ENCODE assay signal across 16 mouse cellular contexts in the genomic region with DNA sequence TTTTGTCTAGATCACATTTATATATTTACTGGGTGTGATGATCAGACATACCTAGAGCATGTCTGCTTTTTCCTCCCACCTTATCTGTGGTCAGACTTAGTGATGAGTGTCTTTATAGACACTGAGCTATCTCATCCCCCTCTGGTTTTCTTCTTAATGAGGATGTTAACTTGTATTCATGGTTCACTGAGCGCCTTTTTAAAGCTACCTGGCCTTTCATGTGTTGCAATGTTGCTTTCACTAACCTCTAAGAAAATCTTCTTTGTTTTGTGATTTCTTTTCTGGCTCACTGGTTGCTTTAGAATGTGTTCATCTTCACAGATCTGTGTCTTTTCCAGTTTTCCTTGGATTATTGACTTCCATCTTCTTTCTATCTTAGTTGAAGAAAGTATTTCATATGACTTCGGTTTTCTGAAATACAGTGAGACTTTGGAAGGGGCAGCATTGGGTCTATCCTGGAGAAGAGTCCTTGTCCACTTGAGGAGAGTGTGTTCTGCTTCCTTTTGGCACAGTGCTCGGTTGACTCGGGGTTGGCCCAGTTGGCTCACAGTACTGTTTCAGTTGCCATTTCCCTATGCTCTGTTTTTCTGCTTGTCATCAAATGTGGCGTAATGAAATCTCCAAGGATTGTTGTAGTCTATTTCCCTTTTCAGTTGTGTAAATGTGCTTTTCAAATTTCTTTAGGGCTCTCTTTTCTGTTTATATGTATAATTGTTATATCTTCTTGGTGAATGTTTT. TPM values are rescaled to one million over a fixed set of nuclear protein-coding genes. Genes with fewer than 3 reads are reported as not detected.
A peak's percentile ranks its signal among the peaks of the same experiment; 100 is the strongest.
DNase-seq lines count a peak whose midpoint lies in the region; TF ChIP-seq lines count a peak whose summit lies in the region.
"Had no signal": no experiment of that assay in that cellular context is flagged by ENCODE, and none has a peak within 500 bp of the region (broad histone marks: within the 10 kb centered on the region; RNA-seq: fewer than 3 reads in every experiment).

No protein-coding gene starts in this region.

- peak; percentile 41 for DNase-seq in gastrocnemius, adult 2 months
- no peak for DNase-seq in gastrocnemius, postnatal 36 days
- no peak for DNase-seq in spleen, adult 2 months (ENCODE audit: low read depth in 1 of 2, low spot score in 2 of 2)
- no peak for DNase-seq in spleen, adult 12 weeks (ENCODE audit: low spot score)
- DNase-seq in heart, postnatal 36 days = peak; percentile 21 to 22
- DNase-seq in layer of hippocampus, postnatal 36 days = no peak
- DNase-seq in embryo, embryonic 10.5 days (ENCODE audit: low spot score) = no peak
- DNase-seq in retina, postnatal 1 day = no peak
- DNase-seq: cerebellum, adult 8-10 months; liver, embryonic 13.5 days; right cerebral cortex, postnatal 25 days; thymus, adult 18-20 months had no signal

- H3K27me3 ChIP-seq in spleen, adult 2 months (ENCODE audit: control insufficient read depth, insufficient read depth, low read length) = no peaks in the 10 kb centered on the region
- H3K27me3 ChIP-seq: embryonic facial prominence, embryonic 15.5 days; heart, embryonic 13.5 days; hindbrain, embryonic 12.5 days; liver, embryonic 13.5 days had no signal

- H3K4me1 ChIP-seq in spleen, adult 2 months (ENCODE audit: control insufficient read depth, insufficient read depth, insufficient read length) = peaks cover 5% of the 10 kb centered on the region; the same call in 1 of the 2 replicates
- H3K4me1 ChIP-seq: embryonic facial prominence, embryonic 15.5 days; hindbrain, embryonic 12.5 days; liver, embryonic 13.5 days had no signal

- no peak overlapping the region for H3K27ac ChIP-seq in gastrocnemius, adult 2 months
- H3K27ac ChIP-seq in spleen, adult 2 months (ENCODE audit: insufficient read depth, low read length) = peak overlapping the region; percentile 23; the same call in 1 of the 2 replicates
- H3K27ac ChIP-seq: embryonic facial prominence, embryonic 15.5 days; heart, embryonic 13.5 days; hindbrain, embryonic 12.5 days; kidney, postnatal 0 days; liver, embryonic 13.5 days had no signal

- WGBS in spleen, adult 2 months = 73% methylated on average over 5 of the region's 5 CpGs

- TF ChIP-seq CTCF in gastrocnemius, adult 2 months (IDR thresholded peaks at IDR 0.05) = no peak
- TF ChIP-seq CTCF in spleen, adult 2 months (IDR thresholded peaks at IDR 0.05; ENCODE audit: extremely low read depth, insufficient read depth, insufficient read length, insufficient replicate concordance) = no peak

- peaks cover 2% of the 10 kb centered on the region; the same call in 1 of the 2 replicates for H3K36me3 ChIP-seq in spleen, adult 2 months (ENCODE audit: control insufficient read depth, insufficient read depth, low read length)
- H3K36me3 ChIP-seq: embryonic facial prominence, embryonic 15.5 days; heart, embryonic 13.5 days; hindbrain, embryonic 12.5 days; liver, embryonic 13.5 days had no signal

- intact Hi-C loops in gastrocnemius, adult 2 months (cut with DNase I) = no loop called here
- intact Hi-C loops in gastrocnemius, postnatal 36 days (cut with DNase I) = no loop called here
- intact Hi-C loops in heart, postnatal 36 days (cut with DNase I) = no loop called here

- no peak overlapping the region for H3K4me3 ChIP-seq in gastrocnemius, adult 2 months
- H3K4me3 ChIP-seq in spleen, adult 2 months (ENCODE audit: extremely low read depth, insufficient read depth, insufficient read length) = no peak overlapping the region
- H3K4me3 ChIP-seq: embryonic facial prominence, embryonic 15.5 days; heart, embryonic 13.5 days; hindbrain, embryonic 12.5 days; liver, embryonic 13.5 days had no signal

- TF ChIP-seq POLR2A in spleen, adult 2 months (IDR thresholded peaks at IDR 0.05; ENCODE audit: low read depth, low read length) = no peak

RNA-seq across cellular contexts. Expression of a gene that starts 4.4 kb away (rescaled TPM):
- 10 to 100 TPM; 15.6 to 17.8 TPM for total RNA-seq in gastrocnemius, adult 2 months (2021)
- 10 to 100 TPM; 12.8 to 19.3 TPM for total RNA-seq in gastrocnemius, postnatal 36 days (2021)
- 7.1 and 7.3 TPM in 2 replicates for polyA plus RNA-seq in spleen, adult 2 months (2012; rRNA removed)
- 10 to 100 TPM; 16.8 to 22.2 TPM for total RNA-seq in heart, postnatal 36 days (2021)
- total RNA-seq in layer of hippocampus, postnatal 36 days (2021) = 10 to 100 TPM; 27.9 to 31.2 TPM

Comparison
In these comparisons a context has a peak if more than half of its experiments do, and no peak if none do; other contexts are left out.
1. DNase-seq: peak in gastrocnemius, adult 2 months (single experiment) and heart, postnatal 36 days (2 of 2); none in gastrocnemius, postnatal 36 days (0 of 2), spleen, adult 2 months (0 of 2), spleen, adult 12 weeks (single experiment), layer of hippocampus, postnatal 36 days (0 of 2), embryo, embryonic 10.5 days (single experiment) and retina, postnatal 1 day (single experiment).